In the genomic region with DNA sequence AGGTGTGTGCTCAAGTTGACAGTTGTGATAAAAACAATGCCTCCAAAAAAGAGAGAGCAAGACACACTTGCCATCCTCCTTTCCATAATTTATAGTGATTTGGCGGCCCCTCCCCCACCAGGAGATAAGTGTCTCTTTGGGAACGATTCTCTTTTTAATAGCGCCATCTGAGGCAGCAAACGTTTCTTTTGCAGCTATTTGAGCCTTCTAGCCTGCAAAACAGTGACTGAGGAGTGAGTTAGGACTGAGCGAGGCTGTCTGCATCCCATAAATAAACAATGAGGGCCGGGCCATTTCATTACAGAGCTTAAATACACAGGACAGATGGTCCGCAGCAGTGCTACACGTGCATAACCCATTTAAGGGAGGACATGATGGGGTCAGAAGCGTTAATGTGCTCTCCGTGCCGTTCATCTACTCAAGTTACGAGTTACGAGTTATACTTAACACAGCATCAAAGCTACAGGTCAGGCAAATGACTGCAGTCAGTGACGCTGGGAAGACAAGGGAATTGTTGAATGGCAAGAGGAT, we compare ENCODE assay signal across 8 mouse cellular contexts.
DNase-seq lines count a peak whose midpoint lies in the region; ATAC-seq and TF ChIP-seq lines count a peak whose summit lies in the region.

No protein-coding gene starts in this region.

- no peaks in the 10 kb centered on the region for H3K27me3 ChIP-seq in hindbrain, embryonic 15.5 days
- no peaks in the 10 kb centered on the region for H3K27me3 ChIP-seq in limb, embryonic 11.5 days (ENCODE audit: control insufficient read depth, insufficient read depth, low read length)
- H3K27me3 ChIP-seq in thymus, adult 2 months (ENCODE audit: control insufficient read depth, insufficient read depth, low read length): no peaks in the 10 kb centered on the region

- no peaks in the 10 kb centered on the region for H3K36me3 ChIP-seq in hindbrain, embryonic 15.5 days
- no peaks in the 10 kb centered on the region for H3K36me3 ChIP-seq in limb, embryonic 11.5 days (ENCODE audit: control insufficient read depth, insufficient read depth, low read length)
- no peaks in the 10 kb centered on the region for H3K36me3 ChIP-seq in thymus, adult 2 months (ENCODE audit: control insufficient read depth, insufficient read depth, low read length)

- peaks cover 18% of the 10 kb centered on the region for H3K4me1 ChIP-seq in hindbrain, embryonic 15.5 days (replicated peaks)
- H3K4me1 ChIP-seq in limb, embryonic 11.5 days (ENCODE audit: control insufficient read depth, insufficient read depth, low read length): peaks cover 8% of the 10 kb centered on the region; the same call in 1 of the 2 replicates
- no peaks in the 10 kb centered on the region for H3K4me1 ChIP-seq in thymus, adult 2 months (replicated peaks; ENCODE audit: control insufficient read depth, insufficient read depth, low read length)

- ATAC-seq in hindbrain, embryonic 15.5 days (ENCODE audit: low FRiP score, low read depth): peak; percentile 76
- ATAC-seq in limb, embryonic 11.5 days (ENCODE audit: insufficient number of reproducible peaks, low FRiP score, low TSS enrichment, low read depth): peak; percentile 84

- H3K27ac ChIP-seq in hindbrain, embryonic 15.5 days (replicated peaks): peak overlapping the region; percentile 67; the same call in 1 of the 2 replicates
- no peak overlapping the region for H3K27ac ChIP-seq in limb, embryonic 11.5 days (replicated peaks; ENCODE audit: low read depth, low read length)
- H3K27ac ChIP-seq in thymus, adult 2 months (ENCODE audit: control insufficient read depth, insufficient read depth, low read length): no peak overlapping the region

- TF ChIP-seq CTCF in thymus, adult 2 months (IDR thresholded peaks at IDR 0.05; ENCODE audit: borderline replicate concordance, control insufficient read depth, extremely low read depth, insufficient read depth, low read length, poor library complexity): no peak

- H3K4me3 ChIP-seq in hindbrain, embryonic 15.5 days: peak overlapping the region; percentile 27
- no peak overlapping the region for H3K4me3 ChIP-seq in limb, embryonic 11.5 days (ENCODE audit: low read depth, low read length)
- no peak overlapping the region for H3K4me3 ChIP-seq in thymus, adult 2 months (ENCODE audit: control insufficient read depth, insufficient read depth, low read length)

- no peak for TF ChIP-seq POLR2A in thymus, adult 2 months (IDR thresholded peaks at IDR 0.05; ENCODE audit: control insufficient read depth, extremely low read depth, insufficient read depth, low read length, poor library complexity)

- peak overlapping the region; percentile 57 for H3K4me2 ChIP-seq in hindbrain, embryonic 15.5 days
- H3K4me2 ChIP-seq in limb, embryonic 11.5 days (ENCODE audit: low read depth, severe bottlenecking): peak overlapping the region; percentile 26

- peak; percentile 64 for DNase-seq in heart, adult 11 months
- DNase-seq in heart, postnatal 25 days (ENCODE audit: low spot score): no peak
- peak; percentile 36 to 62 for DNase-seq in cerebellum, postnatal 36 days
- peak; percentile 74 for DNase-seq in limb, embryonic 11.5 days (ENCODE audit: low spot score)
- peak; percentile 72 for DNase-seq in right cerebral cortex, postnatal 4 days
- DNase-seq in Muller cell, postnatal 12 days (ENCODE audit: inconsistent ontology term): no peak
- no peak for DNase-seq in thymus, adult 2 months

- no peaks in the 10 kb centered on the region for H3K9me3 ChIP-seq in hindbrain, embryonic 15.5 days
- H3K9me3 ChIP-seq in limb, embryonic 11.5 days (ENCODE audit: control insufficient read depth, low read length): no peaks in the 10 kb centered on the region

- 15% methylated on average over 14 of the region's 14 CpGs for WGBS in hindbrain, embryonic 15.5 days
- WGBS in limb, embryonic 11.5 days: 3% methylated on average over 14 of the region's 14 CpGs
- 46% methylated on average over 14 of the region's 14 CpGs for WGBS in thymus, adult 2 months

- intact Hi-C loops in heart, postnatal 25 days (cut with DNase I): loop anchor here (2.0 to 5.0 kb wide), 3 partner anchors 114 to 320 kb away; no protein-coding TSS in a partner anchor

- peak overlapping the region; percentile 13; the same call in 1 of the 2 replicates for H3K9ac ChIP-seq in hindbrain, embryonic 15.5 days
- H3K9ac ChIP-seq in limb, embryonic 11.5 days (ENCODE audit: low read length): no peak overlapping the region

Comparison
In these comparisons a context has a peak if more than half of its experiments do, and no peak if none do; other contexts are left out.
1. DNase-seq: peak in heart, adult 11 months (single experiment), cerebellum, postnatal 36 days (2 of 2), limb, embryonic 11.5 days (single experiment) and right cerebral cortex, postnatal 4 days (single experiment); none in heart, postnatal 25 days (single experiment), Muller cell, postnatal 12 days (single experiment) and thymus, adult 2 months (single experiment).